Mouse (Mus musculus) liver, embryonic 16.5 days (tissue): ENCODE results near the gene Txndc2. TPM values are rescaled to one million over a fixed set of nuclear protein-coding genes. Genes with fewer than 3 reads are reported as not detected.
A peak's percentile ranks its signal among the peaks of the same experiment; 100 is the strongest.

ENCODE experiments used
- ATAC-seq: fragments of 200-750 bp; cut with Nextera tagmentation; 2 replicates; pipeline ENCODE4 v1.8.0; 2017; ENCODE audit warnings: low read depth, mild to moderate bottlenecking, moderate number of reproducible peaks, moderate library complexity
- H3K27ac ChIP-seq: fragments of 300-500 bp; sonication (generic); 2 replicates; pipeline ENCODE4 v1.5.1; 2014; ENCODE audit warnings: mild to moderate bottlenecking, low read length
- H3K27me3 ChIP-seq: fragments of 300-500 bp; sonication (generic); 2 replicates; pipeline ENCODE4 v1.6.1; 2014; ENCODE audit warnings: low read depth, low read length, mixed read lengths; ENCODE audit not compliant: control insufficient read depth, insufficient read depth
- H3K36me3 ChIP-seq: fragments of 300-500 bp; sonication (generic); 2 replicates; pipeline ENCODE4 v1.6.1; 2014; ENCODE audit warnings: mild to moderate bottlenecking; ENCODE audit not compliant: control insufficient read depth, insufficient read depth
- H3K4me1 ChIP-seq: fragments of 300-500 bp; sonication (generic); 2 replicates; pipeline ENCODE4 v1.6.1; 2014; ENCODE audit warnings: low read depth, low read length, mixed read lengths; ENCODE audit not compliant: control insufficient read depth
- H3K4me2 ChIP-seq: fragments of 300-500 bp; sonication (generic); 2 replicates; pipeline ENCODE4 v1.6.1; 2014; ENCODE audit warnings: low read depth, low read length, mixed read lengths
- H3K4me3 ChIP-seq: fragments of 300-500 bp; sonication (generic); 2 replicates; pipeline ENCODE4 v1.5.1; 2014; ENCODE audit warnings: low read depth, mild to moderate bottlenecking, low read length
- H3K9ac ChIP-seq: fragments of 300-500 bp; sonication (generic); 2 replicates; pipeline ENCODE4 v1.6.1; 2014; ENCODE audit warnings: low read depth, low read length
- H3K9me3 ChIP-seq: fragments of 300-500 bp; sonication (generic); replicated peaks from 2 replicates; pipeline ENCODE4 v1.6.1; 2016; ENCODE audit warnings: low read length; ENCODE audit not compliant: control insufficient read depth
- WGBS: fragments of 180-500 bp; shearing (Covaris S2); extraction: QIAGEN DNeasy Blood & Tissue Kit; methylation state at CpG from one replicate; pipeline ENCODE4 v1.1.7; 2014; ENCODE audit not compliant: insufficient replicate concordance; 5-methylcytosine and 5-hydroxymethylcytosine counted together
- polyA plus RNA-seq: library from polyadenylated mRNA; unstranded; fragments of >200 nt; fragmentation: Nextera tagmentation; extraction: Ambion mirVana; gene quantifications from 2 replicates; pipeline ENCODE4 v1.2.1, GENCODE M21; 2015

Txndc2 gene
- polyA plus RNA-seq, 1 experiment from 2014 or later: not detected

- Histone ChIP-seq H3K4me2 (no peak overlapping the region), H3K4me3 (no peak overlapping the region), H3K9me3 (no peaks in the 10 kb centered on the region), H3K27me3 (no peaks in the 10 kb centered on the region), H3K36me3 (no peaks in the 10 kb centered on the region), H3K9ac (no peak overlapping the region), H3K4me1 (no peaks in the 10 kb centered on the region), H3K27ac (no peak overlapping the region)
- WGBS: 68% methylated on average over 6 of the region's 6 CpGs
- ATAC-seq: no peak
These were observed 15.7 kb downstream of the Txndc2 start for GRCm38 (mm10) chr17:65626301-65626700.

- Histone ChIP-seq H3K4me1 (no peaks in the 10 kb centered on the region), H3K27me3 (no peaks in the 10 kb centered on the region), H3K27ac (no peak overlapping the region), H3K4me3 (no peak overlapping the region), H3K4me2 (no peak overlapping the region), H3K36me3 (no peaks in the 10 kb centered on the region), H3K9me3 (no peaks in the 10 kb centered on the region), H3K9ac (no peak overlapping the region)
- ATAC-seq: no peak
- WGBS: 69% methylated on average over 6 of the region's 6 CpGs
These were observed 16.4 kb downstream of the Txndc2 start for GRCm38 (mm10) chr17:65625563-65625962.

GRCm38 (mm10) chr17:65623130-65623529 is 18.8 kb downstream of the Txndc2 start:
- no peaks in the 10 kb centered on the region for H3K36me3 ChIP-seq
- H3K4me3 ChIP-seq: no peak overlapping the region
- no peak overlapping the region for H3K4me2 ChIP-seq
- no peaks in the 10 kb centered on the region for H3K9me3 ChIP-seq
- no peak for ATAC-seq
- H3K9ac ChIP-seq: no peak overlapping the region
- no peaks in the 10 kb centered on the region for H3K27me3 ChIP-seq
- no peak overlapping the region for H3K27ac ChIP-seq
- H3K4me1 ChIP-seq: no peaks in the 10 kb centered on the region

- Histone ChIP-seq H3K27ac (no peak overlapping the region), H3K4me1 (peaks cover 5% of the 10 kb centered on the region), H3K4me2 (no peak overlapping the region), H3K9ac (no peak overlapping the region), H3K36me3 (no peaks in the 10 kb centered on the region), H3K9me3 (no peaks in the 10 kb centered on the region), H3K27me3 (no peaks in the 10 kb centered on the region), H3K4me3 (no peak overlapping the region)
- WGBS: 77% methylated on average over 2 of the region's 2 CpGs
- no peak for ATAC-seq
These were observed 23.5 kb downstream of the Txndc2 start for GRCm38 (mm10) chr17:65618431-65618830.

GRCm38 (mm10) chr17:65615678-65616077 is 26.3 kb downstream of the Txndc2 start:
- H3K9ac ChIP-seq: no peak overlapping the region
- H3K27me3 ChIP-seq: no peaks in the 10 kb centered on the region
- H3K4me1 ChIP-seq: peaks cover 13% of the 10 kb centered on the region
- ATAC-seq: no peak
- no peak overlapping the region for H3K4me3 ChIP-seq
- H3K4me2 ChIP-seq: no peak overlapping the region
- no peaks in the 10 kb centered on the region for H3K36me3 ChIP-seq
- 31% methylated on average over 3 of the region's 3 CpGs for WGBS
- H3K27ac ChIP-seq: no peak overlapping the region
- H3K9me3 ChIP-seq: no peaks in the 10 kb centered on the region

- H3K36me3 ChIP-seq: no peaks in the 10 kb centered on the region
- peaks cover 22% of the 10 kb centered on the region for H3K4me1 ChIP-seq
- no peaks in the 10 kb centered on the region for H3K9me3 ChIP-seq
- peak overlapping the region; percentile 98 for H3K4me3 ChIP-seq
- peak overlapping the region; percentile 92 for H3K4me2 ChIP-seq
- ATAC-seq: no peak
- peak overlapping the region; percentile 99 for H3K9ac ChIP-seq
- peak overlapping the region; percentile 97 for H3K27ac ChIP-seq
- WGBS: 3% methylated on average over 9 of the region's 9 CpGs
- no peaks in the 10 kb centered on the region for H3K27me3 ChIP-seq
These were observed 27.5 kb downstream of the Txndc2 start for GRCm38 (mm10) chr17:65614431-65614830.

- H3K36me3 ChIP-seq: no peaks in the 10 kb centered on the region
- ATAC-seq: peak; percentile 87
- peak within 1 kb of the TSS; percentile 92 for H3K4me2 ChIP-seq
- under 1% methylated on average over 85 of the region's 85 CpGs for WGBS
- H3K27ac ChIP-seq: peak within 1 kb of the TSS; percentile 97
- peak within 1 kb of the TSS; percentile 99 for H3K9ac ChIP-seq
- H3K4me3 ChIP-seq: peak within 1 kb of the TSS; percentile 98
- H3K27me3 ChIP-seq: no peaks in the 10 kb centered on the region
- peaks cover 29% of the 10 kb centered on the region for H3K4me1 ChIP-seq
- no peaks in the 10 kb centered on the region for H3K9me3 ChIP-seq
These were observed 28.2 kb downstream of the Txndc2 start, which contains the start of gene Vapa for GRCm38 (mm10) chr17:65613463-65614412. Gene Vapa (minus strand): TSS chr17:65613555.

GRCm38 (mm10) chr17:65613142-65613462 is 28.9 kb downstream of the Txndc2 start:
- H3K4me2 ChIP-seq: peak overlapping the region; percentile 75
- peaks cover 34% of the 10 kb centered on the region for H3K4me1 ChIP-seq
- peak; percentile 53 for ATAC-seq
- peak overlapping the region; percentile 99 for H3K9ac ChIP-seq
- H3K27ac ChIP-seq: peak overlapping the region; percentile 97
- WGBS: 1% methylated on average over 36 of the region's 42 CpGs
- H3K36me3 ChIP-seq: no peaks in the 10 kb centered on the region
- no peaks in the 10 kb centered on the region for H3K27me3 ChIP-seq
- no peaks in the 10 kb centered on the region for H3K9me3 ChIP-seq
- peak overlapping the region; percentile 98 for H3K4me3 ChIP-seq

- Histone ChIP-seq H3K36me3 (no peaks in the 10 kb centered on the region), H3K27me3 (no peaks in the 10 kb centered on the region), H3K9me3 (no peaks in the 10 kb centered on the region), H3K4me1 (peaks cover 39% of the 10 kb centered on the region), H3K4me3 (peak overlapping the region; percentile 98), H3K4me2 (peak overlapping the region; percentile 75), H3K27ac (peak overlapping the region; percentile 97), H3K9ac (peak overlapping the region; percentile 99)
- whole genome bisulfite sequencing: under 1% methylated on average over 74 of the region's 91 CpGs
- ATAC-seq: peak; percentile 37
These were observed 29.4 kb downstream of the Txndc2 start for GRCm38 (mm10) chr17:65612391-65613141.
